Mouse (Mus musculus) kidney, postnatal 0 days (tissue): ENCODE results near the gene Scn4a. TPM values are rescaled to one million over a fixed set of nuclear protein-coding genes. Genes with fewer than 3 reads are reported as not detected.

Source experiments
- ATAC-seq: fragments of 200-750 bp; cut with Nextera tagmentation; replicated peaks from 2 replicates; pipeline ENCODE4 v1.8.0; 2017; ENCODE audit warnings: low read depth, moderate number of reproducible peaks, moderate TSS enrichment, moderate library complexity; ENCODE audit not compliant: low FRiP score
- DNase-seq: peaks from one replicate; pipeline ENCODE4 v3.0.0-alpha.2; 2016; ENCODE audit warnings: low spot score
- H3K27ac ChIP-seq: fragments of 300-500 bp; sonication (generic); 2 replicates; pipeline ENCODE4 v1.5.1; 2014; ENCODE audit warnings: mild to moderate bottlenecking
- H3K27me3 ChIP-seq: fragments of 300-500 bp; sonication (generic); 2 replicates; pipeline ENCODE4 v1.6.1; 2014; ENCODE audit warnings: low read length, mixed read lengths; ENCODE audit not compliant: insufficient read depth
- H3K36me3 ChIP-seq: fragments of 300-500 bp; sonication (generic); 2 replicates; pipeline ENCODE4 v1.6.1; 2014; ENCODE audit warnings: low read length, mixed read lengths; ENCODE audit not compliant: insufficient read depth
- H3K4me1 ChIP-seq: fragments of 300-500 bp; sonication (generic); replicated peaks from 2 replicates; pipeline ENCODE4 v1.6.1; 2014; ENCODE audit warnings: antibody characterized with exemption, low read length, mixed read lengths; ENCODE audit not compliant: insufficient read depth
- H3K4me2 ChIP-seq: fragments of 300-500 bp; sonication (generic); 2 replicates; pipeline ENCODE4 v1.6.1; 2014; ENCODE audit warnings: mild to moderate bottlenecking, low read length, moderate library complexity, mixed read lengths
- H3K4me3 ChIP-seq: fragments of 300-500 bp; sonication (generic); replicated peaks from 2 replicates; pipeline ENCODE4 v1.5.1; 2014; ENCODE audit warnings: low read depth, low read length
- H3K9ac ChIP-seq: fragments of 300-500 bp; sonication (generic); 2 replicates; pipeline ENCODE4 v1.6.1; 2014; ENCODE audit warnings: low read depth, low read length
- H3K9me3 ChIP-seq: fragments of 300-500 bp; sonication (generic); replicated peaks from 2 replicates; pipeline ENCODE4 v1.6.1; 2016; ENCODE audit warnings: low read length, inconsistent platforms, mixed read lengths
- CTCF ChIP-seq: IDR thresholded peaks from 2 replicates; pipeline ENCODE4 v1.5.1; 2016; ENCODE audit warnings: antibody characterized with exemption, low read depth, mild to moderate bottlenecking, moderate library complexity
- WGBS: fragments of 180-500 bp; shearing (Covaris S2); extraction: QIAGEN DNeasy Blood & Tissue Kit; methylation state at CpG from one replicate; pipeline ENCODE4 v1.1.7; 2014; 5-methylcytosine and 5-hydroxymethylcytosine counted together
- polyA plus RNA-seq: library from polyadenylated mRNA; unstranded; fragments of >200 nt; fragmentation: Nextera tagmentation; extraction: Ambion mirVana; gene quantifications from 2 replicates; pipeline ENCODE4 v1.2.1, GENCODE M21; 2015

Scn4a gene
- polyA plus RNA-seq, 1 experiment from 2014 or later, result 0.22 TPM

GRCm38 (mm10) chr11:106286987-106287386 lies 66.1 kb downstream of the Scn4a start:
- Histone ChIP-seq H3K9me3 (no peaks in the 10 kb centered on the region), H3K4me2 (no peak overlapping the region), H3K4me3 (no peak overlapping the region), H3K4me1 (no peaks in the 10 kb centered on the region), H3K27me3 (no peaks in the 10 kb centered on the region), H3K36me3 (no peaks in the 10 kb centered on the region), H3K9ac (no peak overlapping the region), H3K27ac (no peak overlapping the region)
- TF ChIP-seq CTCF, result no peak
- 68% methylated on average over 11 of the region's 11 CpGs for WGBS
- no peak for ATAC-seq
- no peak for DNase-seq

GRCm38 (mm10) chr11:106286206-106286605 lies 66.9 kb downstream of the Scn4a start:
- 85% methylated on average over 7 of the region's 7 CpGs for WGBS
- TF ChIP-seq CTCF, result no peak
- Histone ChIP-seq H3K27me3 (no peaks in the 10 kb centered on the region), H3K4me1 (no peaks in the 10 kb centered on the region), H3K4me2 (no peak overlapping the region), H3K9me3 (no peaks in the 10 kb centered on the region), H3K36me3 (no peaks in the 10 kb centered on the region), H3K9ac (no peak overlapping the region), H3K4me3 (no peak overlapping the region), H3K27ac (no peak overlapping the region)
- no peak for ATAC-seq
- DNase-seq, result no peak

GRCm38 (mm10) chr11:106284126-106284525 lies 69.0 kb downstream of the Scn4a start:
- no peak overlapping the region for H3K4me2 ChIP-seq
- no peaks in the 10 kb centered on the region for H3K27me3 ChIP-seq
- no peaks in the 10 kb centered on the region for H3K9me3 ChIP-seq
- no peak for DNase-seq
- WGBS, result 64% methylated on average over 8 of the region's 8 CpGs
- H3K27ac ChIP-seq, result no peak overlapping the region
- no peaks in the 10 kb centered on the region for H3K4me1 ChIP-seq
- H3K4me3 ChIP-seq, result no peak overlapping the region
- H3K36me3 ChIP-seq, result no peaks in the 10 kb centered on the region
- H3K9ac ChIP-seq, result no peak overlapping the region
- TF ChIP-seq CTCF, result no peak
- no peak for ATAC-seq

GRCm38 (mm10) chr11:106283371-106283770 lies 69.7 kb downstream of the Scn4a start:
- TF ChIP-seq CTCF, result no peak
- Histone ChIP-seq H3K27ac (no peak overlapping the region), H3K4me1 (no peaks in the 10 kb centered on the region), H3K9ac (no peak overlapping the region), H3K4me3 (no peak overlapping the region), H3K9me3 (no peaks in the 10 kb centered on the region), H3K36me3 (no peaks in the 10 kb centered on the region), H3K27me3 (no peaks in the 10 kb centered on the region), H3K4me2 (no peak overlapping the region)
- no peak for DNase-seq
- 83% methylated on average over 4 of the region's 4 CpGs for WGBS
- no peak for ATAC-seq

- H3K36me3 ChIP-seq, result no peaks in the 10 kb centered on the region
- H3K27ac ChIP-seq, result no peak overlapping the region
- H3K4me1 ChIP-seq, result no peaks in the 10 kb centered on the region
- no peak overlapping the region for H3K9ac ChIP-seq
- TF ChIP-seq CTCF, result no peak
- H3K9me3 ChIP-seq, result no peaks in the 10 kb centered on the region
- ATAC-seq (no peak), DNase-seq (no peak)
- H3K27me3 ChIP-seq, result no peaks in the 10 kb centered on the region
- no peak overlapping the region for H3K4me2 ChIP-seq
- no peak overlapping the region for H3K4me3 ChIP-seq
- 78% methylated on average over 6 of the region's 6 CpGs for WGBS
Observed at GRCm38 (mm10) chr11:106282452-106282851, 70.6 kb downstream of the Scn4a start.

- peak; percentile 87 for TF ChIP-seq CTCF
- H3K36me3 ChIP-seq, result no peaks in the 10 kb centered on the region
- peak within 1 kb of the TSS; percentile 66; the same call in 1 of the 2 replicates for H3K27ac ChIP-seq
- H3K4me1 ChIP-seq, result peaks cover 6% of the 10 kb centered on the region; the same call in 1 of the 2 replicates
- no peaks in the 10 kb centered on the region for H3K9me3 ChIP-seq
- H3K4me2 ChIP-seq, result peak within 1 kb of the TSS; percentile 45
- DNase-seq (peak; percentile 98), ATAC-seq (peak; percentile 43)
- H3K4me3 ChIP-seq, result no peak within 1 kb of the TSS
- no peaks in the 10 kb centered on the region for H3K27me3 ChIP-seq
- no peak within 1 kb of the TSS for H3K9ac ChIP-seq
- whole genome bisulfite sequencing, result 3% methylated on average over 25 of the region's 25 CpGs
Observed at GRCm38 (mm10) chr11:106276454-106276853, 76.6 kb downstream of the Scn4a start, which contains the start of gene Tcam1. Gene Tcam1, plus strand, starts transcription at chr11:106276672.

- H3K27me3 ChIP-seq, result no peaks in the 10 kb centered on the region
- H3K9me3 ChIP-seq, result no peaks in the 10 kb centered on the region
- ATAC-seq, result 0 out of 2 replicates have a peak, but pooled peaks have one; percentile 0
- DNase-seq, result peak; percentile 88
- TF ChIP-seq CTCF, result no peak
- peaks cover 20% of the 10 kb centered on the region; the same call in 1 of the 2 replicates for H3K4me1 ChIP-seq
- H3K36me3 ChIP-seq, result no peaks in the 10 kb centered on the region
- H3K9ac ChIP-seq, result no peak overlapping the region
- no peak overlapping the region for H3K4me3 ChIP-seq
- WGBS, result 38% methylated on average over 7 of the region's 7 CpGs
- H3K4me2 ChIP-seq, result no peak overlapping the region
- peak overlapping the region; percentile 66 for H3K27ac ChIP-seq
Observed at GRCm38 (mm10) chr11:106274971-106275411, 78.1 kb downstream of the Scn4a start.
